Mouse (Mus musculus): ENCODE data around the gene 6330409D20Rik. TPM values are rescaled to one million over a fixed set of nuclear protein-coding genes. Genes with fewer than 3 reads are reported as not detected.
A peak's percentile ranks its signal among the peaks of the same experiment; 100 is the strongest.

Gene 6330409D20Rik
- polyA plus RNA-seq, 1 experiment from 2014 or later = not detected

DNA sequence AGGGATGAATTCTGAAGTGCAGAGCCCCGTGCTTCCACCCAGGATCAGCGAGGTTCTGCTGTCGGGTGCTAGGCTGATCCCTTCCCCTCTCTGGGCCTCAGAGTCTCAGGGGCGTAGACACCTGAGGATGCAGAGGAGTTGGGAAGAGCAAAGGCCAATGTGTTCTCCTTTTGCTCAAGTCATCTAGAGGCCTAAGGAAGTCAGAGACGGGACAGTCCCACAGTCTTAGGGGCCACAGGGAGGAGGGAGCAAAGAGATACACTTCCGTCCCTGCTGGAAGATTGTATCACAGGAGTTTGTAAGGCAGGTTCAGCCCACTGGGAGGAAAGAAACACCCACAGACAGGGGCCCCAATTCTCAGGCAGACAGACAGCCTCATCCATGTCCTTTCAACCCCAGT, 18.8 kb downstream of the 6330409D20Rik start:
- no peak overlapping the region for H3K27ac ChIP-seq (ENCODE audit: low read length)
- no peaks in the 10 kb centered on the region for H3K27me3 ChIP-seq (replicated peaks; ENCODE audit: control insufficient read depth, insufficient read depth, low read length)
- peaks cover 18% of the 10 kb centered on the region for H3K4me1 ChIP-seq (ENCODE audit: control insufficient read depth, insufficient read depth, low read length)
- WGBS = 45% methylated on average over 6 of the region's 6 CpGs
- peak overlapping the region; percentile 15; the same call in 1 of the 2 replicates for H3K4me3 ChIP-seq (ENCODE audit: low read length)
- peak overlapping the region; percentile 56; the same call in 1 of the 2 replicates for H3K9ac ChIP-seq (ENCODE audit: low read depth, low read length)
- H3K36me3 ChIP-seq (ENCODE audit: control insufficient read depth, insufficient read depth, low read length) = no peaks in the 10 kb centered on the region
- ATAC-seq = peak; percentile 34; the same call in 1 of the 2 replicates
- no peaks in the 10 kb centered on the region for H3K9me3 ChIP-seq (ENCODE audit: control insufficient read depth, low read length)
- peak overlapping the region; percentile 36 for H3K4me2 ChIP-seq (ENCODE audit: low read depth, low read length)

DNA sequence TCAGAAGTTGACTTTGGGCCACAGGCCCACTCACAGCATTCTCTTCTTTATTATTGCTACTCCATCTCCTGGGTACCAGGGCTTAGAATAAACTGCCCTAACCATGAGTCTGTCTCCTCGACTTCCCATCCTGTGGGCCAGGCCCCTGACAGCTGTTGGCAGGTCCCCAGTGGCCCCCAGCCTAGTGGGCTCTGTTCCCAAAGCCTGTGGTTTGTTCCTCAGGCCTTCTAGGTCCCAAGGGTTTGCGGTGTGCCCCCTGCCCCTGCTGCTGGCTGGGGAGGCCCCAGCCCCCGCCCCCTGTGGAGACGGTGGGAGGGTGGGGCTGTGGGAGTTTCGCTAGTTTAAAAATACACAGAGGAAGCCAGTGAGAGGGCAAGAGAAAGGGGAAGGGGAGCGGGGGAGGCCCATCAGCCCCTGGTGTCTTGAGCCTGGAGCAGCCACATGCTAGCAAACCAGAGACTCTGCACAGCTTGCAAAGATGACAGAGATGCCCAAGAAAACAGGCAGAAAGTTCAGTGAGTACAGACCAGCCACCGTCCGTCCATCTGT, 20.1 kb downstream of the 6330409D20Rik start, which contains the start of gene Sh2d3c:
TSS of gene Sh2d3c (plus strand) at position 375 of the 549 bp plus-strand sequence.
- peaks cover 18% of the 10 kb centered on the region for H3K4me1 ChIP-seq (ENCODE audit: control insufficient read depth, insufficient read depth, low read length)
- H3K4me2 ChIP-seq (ENCODE audit: low read depth, low read length) = peak within 1 kb of the TSS; percentile 36
- H3K27ac ChIP-seq (ENCODE audit: low read length) = peak within 1 kb of the TSS; percentile 24; the same call in 1 of the 2 replicates
- no peaks in the 10 kb centered on the region for H3K36me3 ChIP-seq (ENCODE audit: control insufficient read depth, insufficient read depth, low read length)
- H3K27me3 ChIP-seq (replicated peaks; ENCODE audit: control insufficient read depth, insufficient read depth, low read length) = no peaks in the 10 kb centered on the region
- peak within 1 kb of the TSS; percentile 15 for H3K4me3 ChIP-seq (ENCODE audit: low read length)
- WGBS = 33% methylated on average over 8 of the region's 8 CpGs
- no peaks in the 10 kb centered on the region for H3K9me3 ChIP-seq (ENCODE audit: control insufficient read depth, low read length)
- ATAC-seq = peak; percentile 22; the same call in 1 of the 2 replicates
- H3K9ac ChIP-seq (ENCODE audit: low read depth, low read length) = peak within 1 kb of the TSS; percentile 56; the same call in 1 of the 2 replicates

DNA sequence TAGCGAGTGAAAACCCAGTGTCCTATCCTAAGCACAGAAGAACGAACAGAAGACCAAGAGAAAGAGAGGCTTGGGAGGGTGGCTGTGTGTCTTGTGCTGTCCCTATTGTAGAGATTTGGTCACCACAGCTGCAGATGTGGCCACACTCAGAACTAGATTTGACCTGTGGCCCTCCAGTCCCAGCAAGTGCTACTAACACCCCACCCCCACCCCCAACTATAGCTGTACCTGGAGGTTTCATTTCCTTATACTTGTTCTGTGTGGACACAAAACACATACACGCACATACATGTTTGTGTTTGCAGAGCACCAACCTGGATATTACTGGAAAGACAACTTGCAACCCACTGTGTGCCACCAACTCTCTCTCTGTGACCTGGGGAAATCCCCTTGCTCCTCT, 20.8 kb downstream of the 6330409D20Rik start:
- Histone ChIP-seq H3K36me3 (ENCODE audit: control insufficient read depth, insufficient read depth, low read length) (no peaks in the 10 kb centered on the region), H3K9me3 (ENCODE audit: control insufficient read depth, low read length) (no peaks in the 10 kb centered on the region), H3K9ac (ENCODE audit: low read depth, low read length) (no peak overlapping the region), H3K4me1 (ENCODE audit: control insufficient read depth, insufficient read depth, low read length) (peaks cover 17% of the 10 kb centered on the region), H3K4me2 (ENCODE audit: low read depth, low read length) (no peak overlapping the region), H3K27me3 (replicated peaks; ENCODE audit: control insufficient read depth, insufficient read depth, low read length) (no peaks in the 10 kb centered on the region), H3K4me3 (ENCODE audit: low read length) (no peak overlapping the region), H3K27ac (ENCODE audit: low read length) (no peak overlapping the region)
- ATAC-seq = no peak
- WGBS = 94% methylated on average over 3 of the region's 3 CpGs

DNA sequence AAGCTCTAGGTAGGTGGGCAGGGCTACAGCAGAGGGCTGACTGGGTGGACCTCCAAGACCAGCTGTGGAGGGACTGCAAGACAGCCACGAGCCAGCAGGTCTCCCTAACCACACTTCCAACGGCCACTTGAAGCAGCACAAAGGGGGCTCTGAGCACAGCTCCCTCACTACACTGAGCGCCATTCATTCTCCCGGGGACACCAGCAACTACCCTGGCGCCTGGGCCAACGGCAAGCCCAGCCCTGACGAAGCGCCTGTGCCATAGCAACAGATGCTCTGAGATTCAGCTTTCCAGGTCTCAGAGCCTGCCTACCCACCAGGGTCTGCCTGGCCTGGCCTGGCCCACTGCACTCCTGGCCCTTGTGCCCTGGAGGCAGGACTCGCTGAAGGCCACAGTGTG, 22.1 kb downstream of the 6330409D20Rik start:
- H3K4me1 ChIP-seq (ENCODE audit: control insufficient read depth, insufficient read depth, low read length) = peaks cover 28% of the 10 kb centered on the region
- H3K27me3 ChIP-seq (replicated peaks; ENCODE audit: control insufficient read depth, insufficient read depth, low read length) = no peaks in the 10 kb centered on the region
- whole genome bisulfite sequencing = 62% methylated on average over 9 of the region's 9 CpGs
- no peaks in the 10 kb centered on the region for H3K9me3 ChIP-seq (ENCODE audit: control insufficient read depth, low read length)
- no peak overlapping the region for H3K4me2 ChIP-seq (ENCODE audit: low read depth, low read length)
- ATAC-seq = no peak
- no peak overlapping the region for H3K9ac ChIP-seq (ENCODE audit: low read depth, low read length)
- no peak overlapping the region; the same call in 1 of the 2 replicates for H3K27ac ChIP-seq (ENCODE audit: low read length)
- H3K36me3 ChIP-seq (ENCODE audit: control insufficient read depth, insufficient read depth, low read length) = no peaks in the 10 kb centered on the region
- no peak overlapping the region for H3K4me3 ChIP-seq (ENCODE audit: low read length)

DNA sequence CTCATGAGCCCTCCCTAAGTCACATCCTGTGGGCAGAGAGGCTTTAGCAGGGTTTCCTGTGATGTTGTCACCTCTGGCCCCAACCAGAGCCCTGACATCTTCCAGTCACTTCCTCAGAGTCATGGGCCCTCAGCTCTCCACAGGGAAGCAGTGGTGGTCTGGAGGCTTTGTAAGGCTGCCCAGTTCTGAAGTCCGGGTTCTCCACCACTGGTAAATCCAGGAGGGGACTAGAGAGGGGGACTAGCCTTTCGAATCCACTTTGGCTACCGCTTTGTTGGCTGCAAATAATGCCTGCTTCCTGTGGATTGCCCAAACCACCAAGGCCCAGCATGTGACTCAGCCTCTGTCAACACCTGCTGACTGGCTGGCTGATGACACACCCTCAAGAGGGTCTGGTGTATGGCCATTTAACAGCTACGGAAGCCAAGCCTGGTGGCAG, 25.8 kb downstream of the 6330409D20Rik start:
- peaks cover 25% of the 10 kb centered on the region for H3K4me1 ChIP-seq (ENCODE audit: control insufficient read depth, insufficient read depth, low read length)
- 0 out of 2 replicates have a peak, but pooled peaks have one; percentile 13 for ATAC-seq
- H3K4me2 ChIP-seq (ENCODE audit: low read depth, low read length) = no peak overlapping the region
- H3K9me3 ChIP-seq (ENCODE audit: control insufficient read depth, low read length) = no peaks in the 10 kb centered on the region
- no peaks in the 10 kb centered on the region for H3K27me3 ChIP-seq (replicated peaks; ENCODE audit: control insufficient read depth, insufficient read depth, low read length)
- H3K4me3 ChIP-seq (ENCODE audit: low read length) = no peak overlapping the region
- H3K27ac ChIP-seq (ENCODE audit: low read length) = peak overlapping the region; percentile 81
- peak overlapping the region; percentile 29; the same call in 1 of the 2 replicates for H3K9ac ChIP-seq (ENCODE audit: low read depth, low read length)
- 37% methylated on average over 4 of the region's 4 CpGs for WGBS
- no peaks in the 10 kb centered on the region for H3K36me3 ChIP-seq (ENCODE audit: control insufficient read depth, insufficient read depth, low read length)

DNA sequence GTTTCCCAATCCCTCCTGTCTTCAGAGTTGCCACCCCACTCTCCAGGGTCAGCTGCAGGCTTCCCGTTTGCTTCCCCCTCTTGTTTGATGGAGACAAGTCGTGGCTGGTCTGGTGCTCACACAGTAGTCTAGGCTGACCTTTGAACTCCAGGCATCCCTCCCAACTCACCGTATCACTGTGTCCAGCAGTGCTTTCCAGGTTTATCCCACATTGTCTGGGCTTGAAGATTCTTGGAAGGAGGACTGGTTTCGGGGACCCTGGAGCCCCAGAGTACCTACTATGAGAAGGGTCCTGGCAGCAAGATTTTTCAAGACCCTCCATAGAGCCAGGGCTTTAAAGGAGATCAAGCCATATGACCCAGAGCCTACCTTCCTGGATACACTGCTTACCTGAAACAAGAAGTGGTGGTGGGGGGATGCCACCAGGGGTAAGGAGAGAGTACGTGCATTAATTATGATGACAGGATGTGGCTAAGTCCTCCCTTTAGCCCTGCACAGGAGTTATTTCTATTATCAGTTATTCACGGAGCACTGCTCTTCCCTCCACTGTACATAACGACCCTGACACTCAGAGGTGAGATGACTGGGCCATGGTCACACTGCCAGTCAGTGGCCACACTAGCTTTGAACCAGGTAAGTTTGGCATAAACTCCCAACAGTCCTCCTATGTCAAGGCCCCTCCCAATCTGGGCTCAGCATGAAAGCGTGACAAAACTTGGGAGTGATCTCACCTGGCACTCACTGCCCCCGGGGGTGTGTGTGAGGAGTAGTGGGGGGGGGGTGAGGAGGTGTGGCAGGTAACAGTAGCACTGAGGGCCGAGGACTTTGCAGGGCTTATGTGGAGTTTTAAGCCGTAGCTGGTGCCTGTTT, 26.5 kb downstream of the 6330409D20Rik start:
- no peak overlapping the region for H3K4me2 ChIP-seq (ENCODE audit: low read depth, low read length)
- no peak overlapping the region for H3K4me3 ChIP-seq (ENCODE audit: low read length)
- H3K36me3 ChIP-seq (ENCODE audit: control insufficient read depth, insufficient read depth, low read length) = peaks cover 6% of the 10 kb centered on the region
- no peaks in the 10 kb centered on the region for H3K27me3 ChIP-seq (replicated peaks; ENCODE audit: control insufficient read depth, insufficient read depth, low read length)
- H3K4me1 ChIP-seq (ENCODE audit: control insufficient read depth, insufficient read depth, low read length) = peaks cover 25% of the 10 kb centered on the region
- H3K27ac ChIP-seq (ENCODE audit: low read length) = peak overlapping the region; percentile 81
- ATAC-seq = no peak
- WGBS = 45% methylated on average over 11 of the region's 11 CpGs
- no peaks in the 10 kb centered on the region for H3K9me3 ChIP-seq (ENCODE audit: control insufficient read depth, low read length)
- H3K9ac ChIP-seq (ENCODE audit: low read depth, low read length) = peak overlapping the region; percentile 85

DNA sequence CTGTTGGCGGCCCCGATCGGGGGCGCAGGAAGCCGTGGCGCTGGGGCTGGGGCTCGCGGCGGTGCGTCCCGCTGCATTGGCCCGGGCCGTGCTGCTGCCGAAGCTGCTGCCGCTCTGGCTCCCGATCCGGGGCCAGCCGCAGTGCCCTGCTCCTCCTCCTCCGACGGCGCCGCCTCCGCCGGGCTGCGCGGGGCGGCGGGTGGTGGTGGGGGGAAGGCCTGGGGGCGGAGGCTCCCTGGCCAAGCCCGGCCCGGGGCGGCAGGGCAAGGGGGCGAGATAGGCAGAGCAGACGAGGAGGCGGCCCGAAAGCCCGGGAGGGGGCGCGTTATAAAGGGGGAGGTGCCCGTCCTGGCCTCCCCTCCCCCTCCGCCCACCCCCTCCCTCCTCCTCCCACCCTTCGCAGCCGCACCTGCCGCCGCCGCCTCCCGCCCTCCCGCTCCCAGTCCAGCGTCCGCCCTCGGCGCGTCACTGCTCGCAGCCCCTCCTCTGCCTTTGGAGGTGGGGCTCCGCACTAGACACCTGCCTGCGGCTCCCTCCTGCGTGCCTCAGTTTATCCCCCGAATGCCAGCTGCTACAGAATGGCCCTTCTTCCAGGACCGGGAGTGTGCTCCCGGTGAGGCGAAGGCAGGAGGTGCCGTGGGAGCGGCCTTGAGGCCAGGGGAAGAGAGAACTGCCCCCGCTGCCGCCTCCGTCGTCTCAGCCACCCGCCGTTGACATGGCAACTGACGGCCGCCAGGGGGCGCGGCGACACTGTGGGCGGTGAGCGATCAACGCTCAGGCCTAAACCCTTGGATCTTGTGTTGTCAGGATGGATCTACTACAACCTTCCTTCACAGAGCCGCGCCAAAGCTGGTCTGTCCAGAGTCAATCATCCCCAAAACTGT, 27.6 kb downstream of the 6330409D20Rik start, which contains the start of gene Cdk9:
TSS of gene Cdk9 (minus strand) at position 143 of the 884 bp plus-strand sequence.
- Histone ChIP-seq H3K4me3 (ENCODE audit: low read length) (peak within 1 kb of the TSS; percentile 88), H3K4me1 (ENCODE audit: control insufficient read depth, insufficient read depth, low read length) (peaks cover 25% of the 10 kb centered on the region), H3K4me2 (ENCODE audit: low read depth, low read length) (peak within 1 kb of the TSS; percentile 77), H3K9me3 (ENCODE audit: control insufficient read depth, low read length) (no peaks in the 10 kb centered on the region), H3K36me3 (ENCODE audit: control insufficient read depth, insufficient read depth, low read length) (peaks cover 8% of the 10 kb centered on the region), H3K27ac (ENCODE audit: low read length) (peak within 1 kb of the TSS; percentile 96), H3K9ac (ENCODE audit: low read depth, low read length) (peak within 1 kb of the TSS; percentile 85), H3K27me3 (replicated peaks; ENCODE audit: control insufficient read depth, insufficient read depth, low read length) (no peaks in the 10 kb centered on the region)
- ATAC-seq = peak; percentile 88
- WGBS = under 1% methylated on average over 59 of the region's 79 CpGs

DNA sequence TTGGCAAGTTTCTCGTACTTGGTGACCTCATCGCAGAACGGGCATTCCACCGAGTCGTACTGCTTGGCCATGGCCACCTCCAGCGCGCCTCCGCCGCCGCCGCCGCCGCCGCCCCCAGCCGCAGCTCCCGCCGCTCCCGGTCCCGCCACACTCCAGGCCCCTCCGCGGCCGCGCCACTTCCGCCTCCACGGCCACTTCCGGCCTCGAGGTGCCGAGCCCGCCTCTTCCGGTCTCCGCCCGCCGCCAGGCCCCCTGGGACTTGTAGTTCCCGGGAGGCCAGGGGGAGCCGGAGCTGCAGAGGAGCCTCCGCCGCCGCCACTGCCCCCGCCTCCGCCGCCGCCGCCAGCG, 28.3 kb downstream of the 6330409D20Rik start:
- Histone ChIP-seq H3K9ac (ENCODE audit: low read depth, low read length) (peak overlapping the region; percentile 85), H3K36me3 (ENCODE audit: control insufficient read depth, insufficient read depth, low read length) (peaks cover 8% of the 10 kb centered on the region), H3K27me3 (replicated peaks; ENCODE audit: control insufficient read depth, insufficient read depth, low read length) (no peaks in the 10 kb centered on the region), H3K4me1 (ENCODE audit: control insufficient read depth, insufficient read depth, low read length) (peaks cover 25% of the 10 kb centered on the region), H3K4me2 (ENCODE audit: low read depth, low read length) (peak overlapping the region; percentile 65), H3K9me3 (ENCODE audit: control insufficient read depth, low read length) (no peaks in the 10 kb centered on the region), H3K27ac (ENCODE audit: low read length) (peak overlapping the region; percentile 96), H3K4me3 (ENCODE audit: low read length) (peak overlapping the region; percentile 88)
- under 1% methylated on average over 31 of the region's 44 CpGs for WGBS
- ATAC-seq = peak; percentile 91
